Mouse (Mus musculus) stomach, embryonic 15.5 days (tissue): ENCODE measurements around the gene Plpp1. TPM values are rescaled to one million over a fixed set of nuclear protein-coding genes. Genes with fewer than 3 reads are reported as not detected.

Experiments used
- ATAC-seq: fragments of 200-750 bp; cut with Nextera tagmentation; 2 replicates; pipeline ENCODE4 v1.8.0; 2017; ENCODE audit warnings: low read depth, moderate number of reproducible peaks, moderate TSS enrichment; ENCODE audit not compliant: insufficient read depth, low FRiP score
- H3K27ac ChIP-seq: fragments of 300-500 bp; sonication (generic); 2 replicates; pipeline ENCODE4 v1.5.1; 2015; ENCODE audit warnings: mild to moderate bottlenecking, inconsistent platforms
- H3K27me3 ChIP-seq: fragments of 300-500 bp; sonication (generic); replicated peaks from 2 replicates; pipeline ENCODE4 v1.6.1; 2015; ENCODE audit warnings: inconsistent platforms
- H3K36me3 ChIP-seq: fragments of 300-500 bp; sonication (generic); 2 replicates; pipeline ENCODE4 v1.6.1; 2015; ENCODE audit warnings: inconsistent platforms
- H3K4me1 ChIP-seq: fragments of 300-500 bp; sonication (generic); 2 replicates; pipeline ENCODE4 v1.6.1; 2015; ENCODE audit warnings: inconsistent platforms
- H3K4me2 ChIP-seq: fragments of 300-500 bp; sonication (generic); 2 replicates; pipeline ENCODE4 v1.6.1; 2015; ENCODE audit warnings: mild to moderate bottlenecking, inconsistent platforms
- H3K4me3 ChIP-seq: fragments of 300-500 bp; sonication (generic); replicated peaks from 2 replicates; pipeline ENCODE4 v1.5.1; 2015; ENCODE audit warnings: inconsistent platforms
- H3K9ac ChIP-seq: fragments of 300-500 bp; sonication (generic); 2 replicates; pipeline ENCODE4 v1.6.1; 2015; ENCODE audit warnings: inconsistent platforms
- H3K9me3 ChIP-seq: fragments of 300-500 bp; sonication (generic); 2 replicates; pipeline ENCODE4 v1.6.1; 2016; ENCODE audit warnings: inconsistent platforms
- WGBS: fragments of 180-500 bp; shearing (Covaris S2); methylation state at CpG from one replicate; pipeline ENCODE4 v1.1.7; 2015; 5-methylcytosine and 5-hydroxymethylcytosine counted together
- polyA plus RNA-seq: library from polyadenylated mRNA; unstranded; fragments of >200 nt; fragmentation: Nextera tagmentation; extraction: Ambion mirVana; gene quantifications from 2 replicates; pipeline ENCODE4 v1.2.1, GENCODE M21; 2015

Gene Plpp1
- polyA plus RNA-seq, 1 experiment from 2014 or later = 102 TPM

- peak overlapping the region; percentile 85 for H3K27ac ChIP-seq
- WGBS = 25% methylated on average over 1 of the region's 1 CpGs
- ATAC-seq = no peak
These were observed 38.8 kb upstream of the Plpp1 start for GRCm38 (mm10) chr13:112761787-112762186.

GRCm38 (mm10) chr13:112762548-112762947, 38.0 kb upstream of the Plpp1 start:
- H3K27ac ChIP-seq = peak overlapping the region; percentile 74
- H3K4me1 ChIP-seq = peaks cover 35% of the 10 kb centered on the region
- no peaks in the 10 kb centered on the region for H3K9me3 ChIP-seq
- H3K9ac ChIP-seq = no peak overlapping the region
- ATAC-seq = no peak
- no peak overlapping the region for H3K4me3 ChIP-seq
- 30% methylated on average over 4 of the region's 4 CpGs for WGBS
- H3K4me2 ChIP-seq = no peak overlapping the region
- no peaks in the 10 kb centered on the region for H3K27me3 ChIP-seq
- no peaks in the 10 kb centered on the region for H3K36me3 ChIP-seq

More at GRCm38 (mm10) chr13:112761787-112762186, 38.8 kb upstream of the Plpp1 start:
- Histone ChIP-seq H3K9me3 (no peaks in the 10 kb centered on the region), H3K36me3 (no peaks in the 10 kb centered on the region), H3K4me3 (no peak overlapping the region), H3K4me2 (no peak overlapping the region), H3K4me1 (peaks cover 35% of the 10 kb centered on the region), H3K27me3 (no peaks in the 10 kb centered on the region), H3K9ac (no peak overlapping the region)

GRCm38 (mm10) chr13:112763531-112764091, 37.0 kb upstream of the Plpp1 start:
- peaks cover 34% of the 10 kb centered on the region for H3K4me1 ChIP-seq
- no peaks in the 10 kb centered on the region for H3K36me3 ChIP-seq
- H3K27ac ChIP-seq = peak overlapping the region; percentile 23; the same call in 1 of the 2 replicates
- no peak overlapping the region for H3K4me3 ChIP-seq
- 52% methylated on average over 10 of the region's 10 CpGs for WGBS
- H3K9me3 ChIP-seq = no peaks in the 10 kb centered on the region
- H3K4me2 ChIP-seq = no peak overlapping the region
- ATAC-seq = no peak
- no peaks in the 10 kb centered on the region for H3K27me3 ChIP-seq
- no peak overlapping the region for H3K9ac ChIP-seq

GRCm38 (mm10) chr13:112764556-112764955, 36.0 kb upstream of the Plpp1 start:
- no peaks in the 10 kb centered on the region for H3K9me3 ChIP-seq
- no peaks in the 10 kb centered on the region for H3K36me3 ChIP-seq
- no peak for ATAC-seq
- WGBS = 67% methylated on average over 5 of the region's 5 CpGs
- H3K4me1 ChIP-seq = peaks cover 26% of the 10 kb centered on the region
- H3K4me3 ChIP-seq = no peak overlapping the region
- no peaks in the 10 kb centered on the region for H3K27me3 ChIP-seq
- H3K27ac ChIP-seq = no peak overlapping the region
- no peak overlapping the region for H3K4me2 ChIP-seq
- no peak overlapping the region for H3K9ac ChIP-seq

- Histone ChIP-seq H3K4me2 (no peak overlapping the region), H3K9ac (no peak overlapping the region), H3K4me3 (no peak overlapping the region), H3K4me1 (peaks cover 15% of the 10 kb centered on the region), H3K9me3 (no peaks in the 10 kb centered on the region), H3K27me3 (no peaks in the 10 kb centered on the region), H3K36me3 (no peaks in the 10 kb centered on the region), H3K27ac (no peak overlapping the region)
- no peak for ATAC-seq
- WGBS = 89% methylated on average over 3 of the region's 3 CpGs
These were observed 34.9 kb upstream of the Plpp1 start for GRCm38 (mm10) chr13:112765654-112766053.

GRCm38 (mm10) chr13:112770528-112771328, 29.9 kb upstream of the Plpp1 start:
- H3K27me3 ChIP-seq = no peaks in the 10 kb centered on the region
- ATAC-seq = peak; percentile 79
- WGBS = 27% methylated on average over 11 of the region's 11 CpGs
- peaks cover 7% of the 10 kb centered on the region; the same call in 1 of the 2 replicates for H3K4me1 ChIP-seq
- no peaks in the 10 kb centered on the region for H3K36me3 ChIP-seq
- peak overlapping the region; percentile 29; the same call in 1 of the 2 replicates for H3K4me2 ChIP-seq
- H3K27ac ChIP-seq = peak overlapping the region; percentile 80
- H3K9me3 ChIP-seq = no peaks in the 10 kb centered on the region
- no peak overlapping the region for H3K4me3 ChIP-seq
- H3K9ac ChIP-seq = no peak overlapping the region

GRCm38 (mm10) chr13:112771447-112772208, 29.0 kb upstream of the Plpp1 start:
- H3K9ac ChIP-seq = no peak overlapping the region

GRCm38 (mm10) chr13:112772252-112772651, 28.3 kb upstream of the Plpp1 start:
- H3K4me2 ChIP-seq = no peak overlapping the region
- no peak overlapping the region for H3K9ac ChIP-seq
- WGBS = 71% methylated on average over 11 of the region's 11 CpGs
- ATAC-seq = no peak
- H3K36me3 ChIP-seq = no peaks in the 10 kb centered on the region
- H3K27ac ChIP-seq = no peak overlapping the region
- H3K4me3 ChIP-seq = no peak overlapping the region
- no peaks in the 10 kb centered on the region for H3K27me3 ChIP-seq
- H3K4me1 ChIP-seq = peaks cover 7% of the 10 kb centered on the region; the same call in 1 of the 2 replicates
- H3K9me3 ChIP-seq = no peaks in the 10 kb centered on the region

More at GRCm38 (mm10) chr13:112771447-112772208, 29.0 kb upstream of the Plpp1 start:
- H3K4me1 ChIP-seq = peaks cover 7% of the 10 kb centered on the region; the same call in 1 of the 2 replicates
- no peak for ATAC-seq
- 42% methylated on average over 15 of the region's 15 CpGs for WGBS
- H3K4me3 ChIP-seq = no peak overlapping the region
- peak overlapping the region; percentile 80; the same call in 1 of the 2 replicates for H3K27ac ChIP-seq
- H3K27me3 ChIP-seq = no peaks in the 10 kb centered on the region
- H3K9me3 ChIP-seq = no peaks in the 10 kb centered on the region
- peak overlapping the region; percentile 29; the same call in 1 of the 2 replicates for H3K4me2 ChIP-seq
- H3K36me3 ChIP-seq = no peaks in the 10 kb centered on the region

GRCm38 (mm10) chr13:112772861-112773260, 27.7 kb upstream of the Plpp1 start:
- no peaks in the 10 kb centered on the region for H3K9me3 ChIP-seq
- H3K27ac ChIP-seq = no peak overlapping the region
- peaks cover 7% of the 10 kb centered on the region; the same call in 1 of the 2 replicates for H3K4me1 ChIP-seq
- no peak for ATAC-seq
- no peaks in the 10 kb centered on the region for H3K27me3 ChIP-seq
- no peak overlapping the region for H3K9ac ChIP-seq
- 77% methylated on average over 14 of the region's 14 CpGs for WGBS
- no peak overlapping the region for H3K4me2 ChIP-seq
- no peaks in the 10 kb centered on the region for H3K36me3 ChIP-seq
- H3K4me3 ChIP-seq = no peak overlapping the region

- no peaks in the 10 kb centered on the region for H3K36me3 ChIP-seq
- H3K4me1 ChIP-seq = peaks cover 7% of the 10 kb centered on the region; the same call in 1 of the 2 replicates
- H3K4me3 ChIP-seq = no peak overlapping the region
- no peaks in the 10 kb centered on the region for H3K9me3 ChIP-seq
- H3K27ac ChIP-seq = no peak overlapping the region
- WGBS = 88% methylated on average over 3 of the region's 3 CpGs
- no peak for ATAC-seq
- no peak overlapping the region for H3K4me2 ChIP-seq
- no peak overlapping the region for H3K9ac ChIP-seq
- H3K27me3 ChIP-seq = no peaks in the 10 kb centered on the region
These were observed 26.5 kb upstream of the Plpp1 start for GRCm38 (mm10) chr13:112773991-112774675.

GRCm38 (mm10) chr13:112775856-112776255, 24.7 kb upstream of the Plpp1 start:
- WGBS = 84% methylated on average over 10 of the region's 10 CpGs
- Histone ChIP-seq H3K27me3 (no peaks in the 10 kb centered on the region), H3K4me3 (no peak overlapping the region), H3K36me3 (no peaks in the 10 kb centered on the region), H3K27ac (no peak overlapping the region), H3K4me2 (no peak overlapping the region), H3K4me1 (peaks cover 5% of the 10 kb centered on the region; the same call in 1 of the 2 replicates), H3K9ac (no peak overlapping the region), H3K9me3 (no peaks in the 10 kb centered on the region)
- ATAC-seq = no peak
